Comparison of ENCODE assay signal across 12 mouse cellular contexts in the genomic region with DNA sequence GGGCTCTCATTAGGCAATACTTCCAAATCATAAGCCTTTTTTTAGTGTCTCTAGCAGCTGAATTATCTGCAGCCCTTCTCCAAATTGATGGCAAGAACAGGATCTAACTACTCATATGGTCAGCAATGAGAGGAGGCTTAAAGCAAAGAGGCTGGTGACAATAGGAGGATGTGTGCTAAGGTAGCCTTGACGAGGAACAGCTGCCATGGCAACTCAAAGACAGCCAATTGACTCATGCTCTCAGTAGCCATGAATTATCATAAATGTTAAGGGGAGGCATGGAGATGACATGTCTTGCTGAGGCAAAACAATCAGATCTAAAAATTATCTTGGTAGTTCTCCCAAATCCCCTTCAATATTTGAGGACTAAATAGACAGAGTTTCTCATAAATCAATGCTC.
"Had no signal": no experiment of that assay in that cellular context is flagged by ENCODE, and none has a peak within 500 bp of the region (broad histone marks: within the 10 kb centered on the region; RNA-seq: fewer than 3 reads in every experiment).

No protein-coding gene starts in this region.

- DNase-seq: kidney, postnatal 10 days; kidney, postnatal 36 days; layer of hippocampus, postnatal 36 days; liver, embryonic 13.5 days; lung, adult 2 months; lung, postnatal 14 days; lung, postnatal 4 days; retina, postnatal 1 day; thymus, adult 2 months; thymus, postnatal 14 days; thymus, postnatal 4 days had no signal

- ATAC-seq: midbrain, embryonic 15.5 days had no signal
